Mouse (Mus musculus): Measurements from ENCODE around the gene Sigmar1. TPM values are rescaled to one million over a fixed set of nuclear protein-coding genes. Genes with fewer than 3 reads are reported as not detected.

Gene Sigmar1
- total RNA-seq, 2 experiments from 2014 or later: 77.4 to 80.1 TPM

Other genes starting within 250 kb of the Sigmar1 start
- 1 to 10 TPM in 1 of 2 experiments, not detected in 1; 1.3 TPM for gene 1110017D15Rik, start 238.8 kb downstream of the Sigmar1 start, total RNA-seq (2021)
- 10 to 100 TPM; 14.7 to 20.5 TPM for gene Fam219a, start 186.6 kb downstream of the Sigmar1 start, total RNA-seq (2021)
- gene Dnaic1, start 186.4 kb downstream of the Sigmar1 start, total RNA-seq (2021): not detected
- gene Enho, start 115.8 kb downstream of the Sigmar1 start, total RNA-seq (2021): 1 to 10 TPM; 2.8 to 3.5 TPM
- gene Cntfr, start 59.1 kb downstream of the Sigmar1 start, total RNA-seq (2021): 10 to 100 TPM; 39.3 to 40.3 TPM
- gene Il11ra1, start 56.2 kb downstream of the Sigmar1 start, total RNA-seq (2021): 10 to 100 TPM; 79.1 to 85.0 TPM
- 10 to 100 TPM; 39.2 to 42.6 TPM for gene Rpp25l, start 42.6 kb downstream of the Sigmar1 start, total RNA-seq (2021)
- 100 to 1,000 TPM; 103 to 123 TPM for gene Dctn3, start 33.0 kb downstream of the Sigmar1 start, total RNA-seq (2021)
- gene Arid3c, start 25.0 kb downstream of the Sigmar1 start, total RNA-seq (2021): not detected
- gene Galt, start 929 bp downstream of the Sigmar1 start, total RNA-seq (2021): 10 to 100 TPM; 32.1 to 45.6 TPM
- 10 to 100 TPM; 33.9 to 46.8 TPM for gene Ccl27a, start 18.1 kb upstream of the Sigmar1 start, total RNA-seq (2021)
- gene Gm21541, start 147.5 kb upstream of the Sigmar1 start, total RNA-seq (2021): not detected
- 1 to 10 TPM; 2.9 to 3.3 TPM for gene Gm20878, start 185.4 kb upstream of the Sigmar1 start, total RNA-seq (2021)
- gene Fam205a4, start 209.9 kb upstream of the Sigmar1 start, total RNA-seq (2021): under 1 TPM; 0.89 to 0.99 TPM